In genomic region chr15:78563937-78564336, GRCm38 (mm10) we compare ENCODE assay signal across 12 mouse cellular contexts. TPM values are rescaled to one million over a fixed set of nuclear protein-coding genes. Genes with fewer than 3 reads are reported as not detected.
DNase-seq lines count a peak whose midpoint lies in the region; ATAC-seq and TF ChIP-seq lines count a peak whose summit lies in the region.
"Had no signal": no experiment of that assay in that cellular context is flagged by ENCODE, and none has a peak within 500 bp of the region (broad histone marks: within the 10 kb centered on the region; RNA-seq: fewer than 3 reads in every experiment).

No protein-coding gene starts in this region.

- no peak for TF ChIP-seq CTCF in liver, embryonic 14.5 days (IDR thresholded peaks at IDR 0.05; ENCODE audit: low read depth)
- no peak for TF ChIP-seq CTCF in spleen, adult 2 months (IDR thresholded peaks at IDR 0.05; ENCODE audit: extremely low read depth, insufficient read depth, insufficient read length, insufficient replicate concordance)
- no peak for TF ChIP-seq CTCF in kidney, adult 2 months (conservative IDR thresholded peaks at IDR 0.05; ENCODE audit: insufficient read depth, insufficient read length, low read depth, low read length)

- H3K27ac ChIP-seq in liver, embryonic 14.5 days, result peak overlapping the region; percentile 6; the same call in 1 of the 2 replicates
- H3K27ac ChIP-seq in spleen, adult 2 months (ENCODE audit: insufficient read depth, low read length), result peak overlapping the region; percentile 95
- no peak overlapping the region for H3K27ac ChIP-seq in kidney, adult 2 months (ENCODE audit: insufficient read depth, low read depth, low read length)
- H3K27ac ChIP-seq in midbrain, embryonic 16.5 days (ENCODE audit: low read length), result no peak overlapping the region
- H3K27ac ChIP-seq: hindbrain, postnatal 0 days; limb, embryonic 15.5 days had no signal

- H3K9ac ChIP-seq in liver, embryonic 14.5 days (replicated peaks), result no peak overlapping the region
- H3K9ac ChIP-seq in midbrain, embryonic 16.5 days (ENCODE audit: low read depth, low read length), result no peak overlapping the region
- H3K9ac ChIP-seq: limb, embryonic 15.5 days had no signal

- no peaks in the 10 kb centered on the region for H3K9me3 ChIP-seq in liver, embryonic 14.5 days (ENCODE audit: control insufficient read depth, low read length)
- no peaks in the 10 kb centered on the region for H3K9me3 ChIP-seq in midbrain, embryonic 16.5 days (replicated peaks; ENCODE audit: control insufficient read depth, low read length, poor library complexity, severe bottlenecking)
- H3K9me3 ChIP-seq: limb, embryonic 15.5 days had no signal

- TF ChIP-seq EP300 in liver, embryonic 14.5 days (IDR thresholded peaks at IDR 0.05; ENCODE audit: low read depth), result no peak

- ATAC-seq in liver, embryonic 14.5 days (ENCODE audit: insufficient read depth), result peak; percentile 67
- no peak for ATAC-seq in midbrain, embryonic 16.5 days
- ATAC-seq: hindbrain, postnatal 0 days had no signal

- peak; percentile 75 for DNase-seq in A20 (ENCODE audit: low read depth, low spot score)
- peak; percentile 86 for DNase-seq in T-cell, adult 2 months (ENCODE audit: low spot score)
- peak in 1 of 3 experiments; percentile 33 for DNase-seq in liver, embryonic 14.5 days (ENCODE audit: low read depth in 3 of 3, low spot score in 3 of 3)
- peak; percentile 70 to 86 for DNase-seq in spleen, adult 2 months (ENCODE audit: low read depth in 1 of 2, low spot score in 2 of 2)
- no peak for DNase-seq in kidney, adult 2 months
- no peak for DNase-seq in gastrocnemius, postnatal 10 days
- DNase-seq in gastrocnemius, adult 18-20 months (ENCODE audit: low spot score), result no peak
- DNase-seq: cerebellum, postnatal 14 days had no signal

- 21% methylated on average over 5 of the region's 5 CpGs for WGBS in liver, embryonic 14.5 days (ENCODE audit: insufficient replicate concordance)
- WGBS in spleen, adult 2 months, result 8% methylated on average over 5 of the region's 5 CpGs
- 77% methylated on average over 5 of the region's 5 CpGs for WGBS in kidney, adult 2 months
- WGBS in midbrain, embryonic 16.5 days, result 81% methylated on average over 5 of the region's 5 CpGs

- peaks cover 20 to 31% of the 10 kb centered on the region in 2 experiments for H3K4me1 ChIP-seq in liver, embryonic 14.5 days (replicated peaks; ENCODE audit: control insufficient read depth in 2 of 2, insufficient read depth in 2 of 2, low read length in 1 of 2)
- peaks cover 52% of the 10 kb centered on the region; the same call in 1 of the 2 replicates for H3K4me1 ChIP-seq in spleen, adult 2 months (ENCODE audit: control insufficient read depth, insufficient read depth, insufficient read length)
- H3K4me1 ChIP-seq in kidney, adult 2 months (ENCODE audit: control insufficient read depth, insufficient read depth, low read length), result no peaks in the 10 kb centered on the region
- H3K4me1 ChIP-seq in midbrain, embryonic 16.5 days (ENCODE audit: control insufficient read depth, insufficient read depth, low read length), result no peaks in the 10 kb centered on the region
- H3K4me1 ChIP-seq: limb, embryonic 15.5 days had no signal

- H3K27me3 ChIP-seq in liver, embryonic 14.5 days (ENCODE audit: control insufficient read depth, insufficient read depth, low read length), result no peaks in the 10 kb centered on the region
- H3K27me3 ChIP-seq in spleen, adult 2 months (ENCODE audit: control insufficient read depth, insufficient read depth, low read length), result no peaks in the 10 kb centered on the region
- no peaks in the 10 kb centered on the region for H3K27me3 ChIP-seq in kidney, adult 2 months (replicated peaks; ENCODE audit: control insufficient read depth, insufficient read depth, low read length)
- no peaks in the 10 kb centered on the region for H3K27me3 ChIP-seq in midbrain, embryonic 16.5 days (ENCODE audit: control insufficient read depth, insufficient read depth, low read depth, low read length)

- peak overlapping the region; percentile 45 for H3K4me2 ChIP-seq in liver, embryonic 14.5 days (ENCODE audit: low read depth)
- no peak overlapping the region for H3K4me2 ChIP-seq in midbrain, embryonic 16.5 days (ENCODE audit: low read length)
- H3K4me2 ChIP-seq: heart, embryonic 11.5 days; limb, embryonic 15.5 days had no signal

- no peak overlapping the region for H3K4me3 ChIP-seq in liver, embryonic 14.5 days (ENCODE audit: insufficient read depth in 1 of 2, low read depth in 2 of 2, low read length in 2 of 2)
- H3K4me3 ChIP-seq in spleen, adult 2 months (ENCODE audit: extremely low read depth, insufficient read depth, insufficient read length), result peak overlapping the region; percentile 23; the same call in 1 of the 2 replicates
- H3K4me3 ChIP-seq in kidney, adult 2 months (ENCODE audit: insufficient read depth, low read depth, low read length), result no peak overlapping the region
- H3K4me3 ChIP-seq in midbrain, embryonic 16.5 days (ENCODE audit: low read depth, low read length), result no peak overlapping the region
- H3K4me3 ChIP-seq: limb, embryonic 15.5 days had no signal

- no peak for TF ChIP-seq POLR2A in spleen, adult 2 months (IDR thresholded peaks at IDR 0.05; ENCODE audit: low read depth, low read length)
- TF ChIP-seq POLR2A in kidney, adult 2 months (IDR thresholded peaks at IDR 0.05; ENCODE audit: low read depth, low read length), result no peak

- H3K36me3 ChIP-seq in liver, embryonic 14.5 days (replicated peaks; ENCODE audit: control insufficient read depth, insufficient read depth, low read depth), result peaks cover 3% of the 10 kb centered on the region; the same call in 1 of the 2 replicates
- peaks cover 55% of the 10 kb centered on the region for H3K36me3 ChIP-seq in spleen, adult 2 months (ENCODE audit: control insufficient read depth, insufficient read depth, low read length)
- H3K36me3 ChIP-seq in kidney, adult 2 months (ENCODE audit: control insufficient read depth, insufficient read depth, low read length), result no peaks in the 10 kb centered on the region
- H3K36me3 ChIP-seq in midbrain, embryonic 16.5 days (ENCODE audit: control insufficient read depth, insufficient read depth, low read length), result no peaks in the 10 kb centered on the region
- H3K36me3 ChIP-seq: limb, embryonic 15.5 days had no signal

RNA-seq across cellular contexts. Expression of gene Rac2, which starts 8.6 kb away (rescaled TPM):
- polyA plus RNA-seq in liver, embryonic 14.5 days (2012; rRNA removed), result 57.5 and 69.6 TPM in 2 replicates
- polyA plus RNA-seq in liver, embryonic 14.5 days (2014; fragmentation: Nextera tagmentation; extraction: Ambion mirVana), result 108 and 117 TPM in 2 replicates
- 1,941 and 2,027 TPM in 2 replicates for polyA plus RNA-seq in spleen, adult 2 months (2012; rRNA removed)
- polyA plus RNA-seq in kidney, adult 2 months (2012; rRNA removed), result 32.3 and 117 TPM in 2 replicates
- 1.8 and 2.3 TPM in 2 replicates for polyA plus RNA-seq in midbrain, embryonic 16.5 days (2015; fragmentation: Nextera tagmentation; extraction: Ambion mirVana)
- total RNA-seq in gastrocnemius, postnatal 10 days (2021), result 10 to 100 TPM in 1 of 2 experiments, 1 to 10 TPM in 1; 1.7 to 12.4 TPM
- total RNA-seq in gastrocnemius, adult 18-20 months (2021), result 1 to 10 TPM in 1 of 2 experiments, under 1 TPM in 1; 0.96 to 1.8 TPM

RNA-seq across cellular contexts. Expression of gene Sstr3, which starts 19.5 kb away (rescaled TPM):
- polyA plus RNA-seq in liver, embryonic 14.5 days (2012; rRNA removed), result 0.01 and 0.02 TPM in 2 replicates
- polyA plus RNA-seq in liver, embryonic 14.5 days (2014; fragmentation: Nextera tagmentation; extraction: Ambion mirVana), result 0.03 TPM in 1 of 2 replicates, not detected in the other
- 0.26 TPM in 1 of 2 replicates, not detected in the other for polyA plus RNA-seq in spleen, adult 2 months (2012; rRNA removed)
- 0.17 and 0.29 TPM in 2 replicates for polyA plus RNA-seq in kidney, adult 2 months (2012; rRNA removed)
- polyA plus RNA-seq in midbrain, embryonic 16.5 days (2015; fragmentation: Nextera tagmentation; extraction: Ambion mirVana), result 0.15 and 0.16 TPM in 2 replicates
- under 1 TPM in 1 of 2 experiments, not detected in 1; 0.40 TPM for total RNA-seq in gastrocnemius, postnatal 10 days (2021)
- not detected for total RNA-seq in gastrocnemius, adult 18-20 months (2021)

RNA-seq across cellular contexts. Expression of gene C1qtnf6, which starts 32.7 kb away (rescaled TPM):
- polyA plus RNA-seq in liver, embryonic 14.5 days (2012; rRNA removed), result 4.1 and 4.6 TPM in 2 replicates
- 4.7 and 5.0 TPM in 2 replicates for polyA plus RNA-seq in liver, embryonic 14.5 days (2014; fragmentation: Nextera tagmentation; extraction: Ambion mirVana)
- polyA plus RNA-seq in spleen, adult 2 months (2012; rRNA removed), result 22.9 and 23.6 TPM in 2 replicates
- polyA plus RNA-seq in kidney, adult 2 months (2012; rRNA removed), result 14.3 and 17.0 TPM in 2 replicates
- 6.7 and 7.8 TPM in 2 replicates for polyA plus RNA-seq in midbrain, embryonic 16.5 days (2015; fragmentation: Nextera tagmentation; extraction: Ambion mirVana)
- 10 to 100 TPM; 53.5 to 58.3 TPM for total RNA-seq in gastrocnemius, postnatal 10 days (2021)
- 1 to 10 TPM; 1.0 to 2.4 TPM for total RNA-seq in gastrocnemius, adult 18-20 months (2021)

RNA-seq across cellular contexts. Expression of gene Cyth4, which starts 32.9 kb away (rescaled TPM):
- 6.4 and 7.6 TPM in 2 replicates for polyA plus RNA-seq in liver, embryonic 14.5 days (2012; rRNA removed)
- 4.3 and 4.9 TPM in 2 replicates for polyA plus RNA-seq in liver, embryonic 14.5 days (2014; fragmentation: Nextera tagmentation; extraction: Ambion mirVana)
- 136 and 148 TPM in 2 replicates for polyA plus RNA-seq in spleen, adult 2 months (2012; rRNA removed)
- 10.6 and 12.1 TPM in 2 replicates for polyA plus RNA-seq in kidney, adult 2 months (2012; rRNA removed)
- polyA plus RNA-seq in midbrain, embryonic 16.5 days (2015; fragmentation: Nextera tagmentation; extraction: Ambion mirVana), result 5.0 and 5.3 TPM in 2 replicates
- total RNA-seq in gastrocnemius, postnatal 10 days (2021), result 1 to 10 TPM; 3.1 to 7.7 TPM
- 1 to 10 TPM in 1 of 2 experiments, under 1 TPM in 1; 0.82 to 2.3 TPM for total RNA-seq in gastrocnemius, adult 18-20 months (2021)

Comparison
In these comparisons a context has a peak if more than half of its experiments do, and no peak if none do; other contexts are left out.
1. DNase-seq: peak in A20 (single experiment), T-cell, adult 2 months (single experiment) and spleen, adult 2 months (2 of 2); none in kidney, adult 2 months (single experiment), gastrocnemius, postnatal 10 days (single experiment) and gastrocnemius, adult 18-20 months (single experiment).
2. H3K27ac ChIP-seq: peak in liver, embryonic 14.5 days (single experiment) and spleen, adult 2 months (single experiment); none in kidney, adult 2 months (single experiment) and midbrain, embryonic 16.5 days (single experiment).
3. RNA of gene Rac2, which starts 8.6 kb away (polyA plus RNA-seq): 1,941 to 2,027 TPM in spleen, adult 2 months, 32.3 to 117 TPM in kidney, adult 2 months and 57.5 to 117 TPM in liver, embryonic 14.5 days; 1.8 to 2.3 TPM in midbrain, embryonic 16.5 days; every median in the first group is over 10 times any median in the second.